In genomic region chr19:43623913-43624312, GRCm38 (mm10) we compare ENCODE assay signal across 9 mouse cellular contexts. TPM values are rescaled to one million over a fixed set of nuclear protein-coding genes. Genes with fewer than 3 reads are reported as not detected.
A peak's percentile ranks its signal among the peaks of the same experiment; 100 is the strongest.
DNase-seq lines count a peak whose midpoint lies in the region; ATAC-seq and TF ChIP-seq lines count a peak whose summit lies in the region.
"Had no signal": no experiment of that assay in that cellular context is flagged by ENCODE, and none has a peak within 500 bp of the region (broad histone marks: within the 10 kb centered on the region; RNA-seq: fewer than 3 reads in every experiment).

No protein-coding gene starts in this region.

- H3K27me3 ChIP-seq in ES-Bruce4 (ENCODE audit: control insufficient read depth, insufficient read depth, low read length, poor library complexity, severe bottlenecking), result no peaks in the 10 kb centered on the region; the same call in 1 of the 2 replicates
- H3K27me3 ChIP-seq in midbrain, postnatal 0 days (ENCODE audit: insufficient read depth, low read length), result peaks cover 40% of the 10 kb centered on the region

- DNase-seq in layer of hippocampus, adult 9-11 months, result peak; percentile 21
- DNase-seq in layer of hippocampus, postnatal 25 days (ENCODE audit: extremely low spot score in 1 of 2, low spot score in 1 of 2), result no peak
- peak; percentile 79 for DNase-seq in adrenal gland, postnatal 14 days
- peak; percentile 74 to 80 for DNase-seq in kidney, adult 8-10 months
- peak; percentile 50 for DNase-seq in midbrain, postnatal 0 days (ENCODE audit: low spot score)
- peak; percentile 49 for DNase-seq in yolk sac, embryonic 10.5 days (ENCODE audit: low spot score)

- H3K9me3 ChIP-seq in ES-Bruce4 (replicated peaks; ENCODE audit: control insufficient read depth, insufficient read depth, low read length, poor library complexity, severe bottlenecking), result no peaks in the 10 kb centered on the region
- no peaks in the 10 kb centered on the region for H3K9me3 ChIP-seq in midbrain, postnatal 0 days (ENCODE audit: low read length)

- ATAC-seq in midbrain, postnatal 0 days (ENCODE audit: low FRiP score), result no peak
- no peak for ATAC-seq in erythroid progenitor cell, adult 5-6 weeks (replicated peaks; ENCODE audit: low FRiP score, poor library complexity, severe bottlenecking)

- no peaks in the 10 kb centered on the region for H3K4me1 ChIP-seq in ES-Bruce4 (ENCODE audit: control insufficient read depth, insufficient read depth, low read length)
- no peaks in the 10 kb centered on the region for H3K4me1 ChIP-seq in midbrain, postnatal 0 days (ENCODE audit: insufficient read depth, low read length)

- no peak for TF ChIP-seq POLR2A in ES-Bruce4 (IDR thresholded peaks at IDR 0.05; ENCODE audit: insufficient read depth, low read length)

- peak; percentile 99 for TF ChIP-seq CTCF in ES-Bruce4 (IDR thresholded peaks at IDR 0.05; ENCODE audit: low read depth, low read length)
- TF ChIP-seq CTCF in midbrain, postnatal 0 days (IDR thresholded peaks at IDR 0.05), result peak; percentile 72

- 51% methylated on average over 4 of the region's 4 CpGs for WGBS in midbrain, postnatal 0 days

- H3K4me2 ChIP-seq in midbrain, postnatal 0 days (ENCODE audit: low read depth, low read length, poor library complexity, severe bottlenecking), result no peak overlapping the region

- no peaks in the 10 kb centered on the region for H3K36me3 ChIP-seq in ES-Bruce4 (ENCODE audit: control insufficient read depth, insufficient read depth, low read length, poor library complexity, severe bottlenecking)
- no peaks in the 10 kb centered on the region for H3K36me3 ChIP-seq in midbrain, postnatal 0 days (ENCODE audit: insufficient read depth, low read length)

- no peak overlapping the region for H3K9ac ChIP-seq in ES-Bruce4 (ENCODE audit: low read depth, poor library complexity, severe bottlenecking)
- no peak overlapping the region for H3K9ac ChIP-seq in midbrain, postnatal 0 days (replicated peaks; ENCODE audit: low read length, poor library complexity, severe bottlenecking)

- no peak overlapping the region for H3K4me3 ChIP-seq in ES-Bruce4 (ENCODE audit: low read depth, low read length)
- no peak overlapping the region for H3K4me3 ChIP-seq in midbrain, postnatal 0 days (ENCODE audit: low read depth, low read length)

- TF ChIP-seq EP300 in ES-Bruce4 (IDR thresholded peaks at IDR 0.05; ENCODE audit: insufficient read depth, low read depth, low read length), result 0 out of 2 replicates have a peak, but pooled peaks have one; percentile 24

- no peak overlapping the region for H3K27ac ChIP-seq in ES-Bruce4 (ENCODE audit: insufficient read depth, low read length)
- no peak overlapping the region for H3K27ac ChIP-seq in midbrain, postnatal 0 days (ENCODE audit: low read depth, low read length)

RNA-seq across cellular contexts. Expression of gene Nkx2-3, which starts 11.8 kb away (rescaled TPM):
- total RNA-seq in layer of hippocampus, postnatal 25 days (2021), result not detected
- not detected in 2 replicates for polyA plus RNA-seq in ES-Bruce4 (2011; ENCODE audit: insufficient read depth, insufficient read length, low read depth, missing spikeins)
- not detected in 2 replicates for total RNA-seq in adrenal gland, postnatal 14 days (2021)
- total RNA-seq in midbrain, postnatal 0 days (2014; rRNA removed), result 0.05 TPM in 1 of 2 replicates, not detected in the other
- 0.12 TPM in 1 of 2 replicates, not detected in the other for polyA plus RNA-seq in midbrain, postnatal 0 days (2015; fragmentation: Nextera tagmentation; extraction: Ambion mirVana)
- total RNA-seq in erythroid progenitor cell, adult 5-6 weeks (2015; ENCODE audit: low replicate concordance), result 1.3 TPM in 1 of 2 replicates, not detected in the other
- total RNA-seq in erythroid progenitor cell, adult 5-6 weeks (2017; ENCODE audit: low replicate concordance), result not detected in 2 replicates
- total RNA-seq: heart, adult 18-20 months had no signal

RNA-seq across cellular contexts. Expression of gene Slc25a28, which starts 50.8 kb away (rescaled TPM):
- total RNA-seq in layer of hippocampus, postnatal 25 days (2021), result 10 to 100 TPM; 38.4 to 44.5 TPM
- polyA plus RNA-seq in ES-Bruce4 (2011; ENCODE audit: insufficient read depth, insufficient read length, low read depth, missing spikeins), result 31.2 and 38.0 TPM in 2 replicates
- total RNA-seq in adrenal gland, postnatal 14 days (2021), result 58.0 and 62.1 TPM in 2 replicates
- total RNA-seq in midbrain, postnatal 0 days (2014; rRNA removed), result 43.8 and 48.3 TPM in 2 replicates
- 15.2 and 15.5 TPM in 2 replicates for polyA plus RNA-seq in midbrain, postnatal 0 days (2015; fragmentation: Nextera tagmentation; extraction: Ambion mirVana)
- total RNA-seq in erythroid progenitor cell, adult 5-6 weeks (2015; ENCODE audit: low replicate concordance), result 16.3 and 25.9 TPM in 2 replicates
- total RNA-seq in erythroid progenitor cell, adult 5-6 weeks (2017; ENCODE audit: low replicate concordance), result 8.5 and 17.5 TPM in 2 replicates

Comparison
In these comparisons a context has a peak if more than half of its experiments do, and no peak if none do; other contexts are left out.
1. DNase-seq: peak in layer of hippocampus, adult 9-11 months (single experiment), adrenal gland, postnatal 14 days (single experiment), kidney, adult 8-10 months (2 of 2), midbrain, postnatal 0 days (single experiment) and yolk sac, embryonic 10.5 days (single experiment); none in layer of hippocampus, postnatal 25 days (0 of 2).